Mouse (Mus musculus): ENCODE results near the gene Pgghg. TPM values are rescaled to one million over a fixed set of nuclear protein-coding genes. Genes with fewer than 3 reads are reported as not detected.

Gene Pgghg
- polyA plus RNA-seq, 1 experiment from 2014 or later = 6.3 TPM

- 75% methylated on average over 15 of the region's 15 CpGs for WGBS (ENCODE audit: insufficient replicate concordance)
- ATAC-seq (no peak), DNase-seq (no peak)
- H3K4me3 ChIP-seq (ENCODE audit: low read depth, low read length) = no peak overlapping the region
- no peaks in the 10 kb centered on the region for H3K4me1 ChIP-seq (ENCODE audit: insufficient read depth)
- no peak overlapping the region for H3K4me2 ChIP-seq (ENCODE audit: low read depth, low read length)
- TF ChIP-seq CTCF (IDR thresholded peaks at IDR 0.05; ENCODE audit: low read depth) (no peak), EP300 (IDR thresholded peaks at IDR 0.05; ENCODE audit: low read depth) (no peak)
- H3K9me3 ChIP-seq (ENCODE audit: low read length) = no peaks in the 10 kb centered on the region
- H3K9ac ChIP-seq (replicated peaks) = no peak overlapping the region
- H3K27me3 ChIP-seq (ENCODE audit: insufficient read depth, low read length) = no peaks in the 10 kb centered on the region
- H3K36me3 ChIP-seq (replicated peaks; ENCODE audit: insufficient read depth, low read length) = peaks cover 17% of the 10 kb centered on the region
- H3K27ac ChIP-seq (ENCODE audit: low read depth) = no peak overlapping the region
Observed at GRCm38 (mm10) chr7:140902036-140902875, 38.9 kb upstream of the Pgghg start.

- peak overlapping the region; percentile 52; the same call in 1 of the 2 replicates for H3K27ac ChIP-seq (ENCODE audit: low read depth)
- no peak overlapping the region; the same call in 1 of the 2 replicates for H3K9ac ChIP-seq (replicated peaks)
- 20% methylated on average over 13 of the region's 13 CpGs for WGBS (ENCODE audit: insufficient replicate concordance)
- peak; percentile 43 for ATAC-seq
- no peaks in the 10 kb centered on the region for H3K9me3 ChIP-seq (ENCODE audit: low read length)
- H3K36me3 ChIP-seq (replicated peaks; ENCODE audit: insufficient read depth, low read length) = peaks cover 7% of the 10 kb centered on the region; the same call in 1 of the 2 replicates
- H3K4me3 ChIP-seq (ENCODE audit: low read depth, low read length) = no peak overlapping the region
- peak; percentile 87 for DNase-seq
- H3K4me1 ChIP-seq (ENCODE audit: insufficient read depth) = no peaks in the 10 kb centered on the region; the same call in 1 of the 2 replicates
- H3K4me2 ChIP-seq (ENCODE audit: low read depth, low read length) = no peak overlapping the region
- TF ChIP-seq CTCF (IDR thresholded peaks at IDR 0.05; ENCODE audit: low read depth) = peak; percentile 96
- TF ChIP-seq EP300 (IDR thresholded peaks at IDR 0.05; ENCODE audit: low read depth) = no peak
- H3K27me3 ChIP-seq (ENCODE audit: insufficient read depth, low read length) = no peaks in the 10 kb centered on the region
Observed at GRCm38 (mm10) chr7:140903212-140903611, 38.0 kb upstream of the Pgghg start.

- 42% methylated on average over 2 of the region's 2 CpGs for WGBS (ENCODE audit: insufficient replicate concordance)
- Histone ChIP-seq H3K27ac (ENCODE audit: low read depth) (peak overlapping the region; percentile 86), H3K36me3 (replicated peaks; ENCODE audit: insufficient read depth, low read length) (no peaks in the 10 kb centered on the region), H3K9ac (replicated peaks) (peak overlapping the region; percentile 61; the same call in 1 of the 2 replicates), H3K4me2 (ENCODE audit: low read depth, low read length) (peak overlapping the region; percentile 64), H3K27me3 (ENCODE audit: insufficient read depth, low read length) (no peaks in the 10 kb centered on the region), H3K4me1 (ENCODE audit: insufficient read depth) (no peaks in the 10 kb centered on the region; the same call in 1 of the 2 replicates), H3K4me3 (ENCODE audit: low read depth, low read length) (peak overlapping the region; percentile 45), H3K9me3 (ENCODE audit: low read length) (no peaks in the 10 kb centered on the region)
- TF ChIP-seq CTCF (IDR thresholded peaks at IDR 0.05; ENCODE audit: low read depth) (no peak), EP300 (IDR thresholded peaks at IDR 0.05; ENCODE audit: low read depth) (no peak)
- no peak for DNase-seq
- ATAC-seq = peak; percentile 67
Observed at GRCm38 (mm10) chr7:140905642-140906081, 35.5 kb upstream of the Pgghg start.

- DNase-seq = no peak
- Histone ChIP-seq H3K27me3 (ENCODE audit: insufficient read depth, low read length) (no peaks in the 10 kb centered on the region), H3K4me2 (ENCODE audit: low read depth, low read length) (peak overlapping the region; percentile 64), H3K9me3 (ENCODE audit: low read length) (no peaks in the 10 kb centered on the region), H3K4me3 (ENCODE audit: low read depth, low read length) (peak overlapping the region; percentile 45), H3K36me3 (replicated peaks; ENCODE audit: insufficient read depth, low read length) (no peaks in the 10 kb centered on the region), H3K4me1 (ENCODE audit: insufficient read depth) (no peaks in the 10 kb centered on the region; the same call in none of the 2 replicates), H3K27ac (ENCODE audit: low read depth) (peak overlapping the region; percentile 86), H3K9ac (replicated peaks) (peak overlapping the region; percentile 61)
- TF ChIP-seq CTCF (IDR thresholded peaks at IDR 0.05; ENCODE audit: low read depth) = no peak
- TF ChIP-seq EP300 (IDR thresholded peaks at IDR 0.05; ENCODE audit: low read depth) = no peak
- WGBS (ENCODE audit: insufficient replicate concordance) = 71% methylated on average over 13 of the region's 13 CpGs
- no peak for ATAC-seq
Observed at GRCm38 (mm10) chr7:140907131-140907530, 34.1 kb upstream of the Pgghg start.

GRCm38 (mm10) chr7:140907697-140908096, 33.5 kb upstream of the Pgghg start:
- Histone ChIP-seq H3K4me1 (ENCODE audit: insufficient read depth) (peaks cover 5% of the 10 kb centered on the region), H3K27ac (ENCODE audit: low read depth) (peak overlapping the region; percentile 86), H3K9me3 (ENCODE audit: low read length) (no peaks in the 10 kb centered on the region), H3K9ac (replicated peaks) (no peak overlapping the region), H3K27me3 (ENCODE audit: insufficient read depth, low read length) (no peaks in the 10 kb centered on the region), H3K4me3 (ENCODE audit: low read depth, low read length) (no peak overlapping the region), H3K36me3 (replicated peaks; ENCODE audit: insufficient read depth, low read length) (no peaks in the 10 kb centered on the region), H3K4me2 (ENCODE audit: low read depth, low read length) (peak overlapping the region; percentile 64)
- DNase-seq (no peak), ATAC-seq (no peak)
- 75% methylated on average over 7 of the region's 7 CpGs for WGBS (ENCODE audit: insufficient replicate concordance)
- TF ChIP-seq EP300 (IDR thresholded peaks at IDR 0.05; ENCODE audit: low read depth) (no peak), CTCF (IDR thresholded peaks at IDR 0.05; ENCODE audit: low read depth) (peak; percentile 40)

- 34% methylated on average over 7 of the region's 7 CpGs for WGBS (ENCODE audit: insufficient replicate concordance)
- DNase-seq (peak; percentile 60), ATAC-seq (peak; percentile 58)
- H3K4me1 ChIP-seq (ENCODE audit: insufficient read depth) = peaks cover 7% of the 10 kb centered on the region
- H3K4me3 ChIP-seq (ENCODE audit: low read depth, low read length) = no peak overlapping the region
- no peaks in the 10 kb centered on the region for H3K36me3 ChIP-seq (replicated peaks; ENCODE audit: insufficient read depth, low read length)
- no peak overlapping the region; the same call in 1 of the 2 replicates for H3K9ac ChIP-seq (replicated peaks)
- H3K4me2 ChIP-seq (ENCODE audit: low read depth, low read length) = peak overlapping the region; percentile 75
- H3K9me3 ChIP-seq (ENCODE audit: low read length) = no peaks in the 10 kb centered on the region
- H3K27me3 ChIP-seq (ENCODE audit: insufficient read depth, low read length) = no peaks in the 10 kb centered on the region
- H3K27ac ChIP-seq (ENCODE audit: low read depth) = peak overlapping the region; percentile 86
- TF ChIP-seq EP300 (IDR thresholded peaks at IDR 0.05; ENCODE audit: low read depth) (no peak), CTCF (IDR thresholded peaks at IDR 0.05; ENCODE audit: low read depth) (no peak)
Observed at GRCm38 (mm10) chr7:140908181-140908580, 33.0 kb upstream of the Pgghg start.

All from liver, postnatal 0 days (tissue).